Mouse (Mus musculus): ENCODE measurements around the gene 2810021J22Rik. TPM values are rescaled to one million over a fixed set of nuclear protein-coding genes. Genes with fewer than 3 reads are reported as not detected.

Gene 2810021J22Rik
- polyA plus RNA-seq (2021; fragmentation: Nextera tagmentation), result 2.5 and 5.9 TPM in 2 replicates
- long read RNA-seq, experiment 1, transcript 2810021J22Rik-201 (5 exons, 3,866 nt), result major isoform, 31 of 41 reads
- long read RNA-seq, experiment 1, partial matches to known transcripts, result 0 of 41 reads
- long read RNA-seq, experiment 1, other reads (novel, unspliced or antisense), result 10 of 41 reads
- long read RNA-seq, experiment 2, partial matches to known transcripts, result 0 of 8 reads
- long read RNA-seq, experiment 2, other reads (novel, unspliced or antisense), result 5 of 8 reads

DNA sequence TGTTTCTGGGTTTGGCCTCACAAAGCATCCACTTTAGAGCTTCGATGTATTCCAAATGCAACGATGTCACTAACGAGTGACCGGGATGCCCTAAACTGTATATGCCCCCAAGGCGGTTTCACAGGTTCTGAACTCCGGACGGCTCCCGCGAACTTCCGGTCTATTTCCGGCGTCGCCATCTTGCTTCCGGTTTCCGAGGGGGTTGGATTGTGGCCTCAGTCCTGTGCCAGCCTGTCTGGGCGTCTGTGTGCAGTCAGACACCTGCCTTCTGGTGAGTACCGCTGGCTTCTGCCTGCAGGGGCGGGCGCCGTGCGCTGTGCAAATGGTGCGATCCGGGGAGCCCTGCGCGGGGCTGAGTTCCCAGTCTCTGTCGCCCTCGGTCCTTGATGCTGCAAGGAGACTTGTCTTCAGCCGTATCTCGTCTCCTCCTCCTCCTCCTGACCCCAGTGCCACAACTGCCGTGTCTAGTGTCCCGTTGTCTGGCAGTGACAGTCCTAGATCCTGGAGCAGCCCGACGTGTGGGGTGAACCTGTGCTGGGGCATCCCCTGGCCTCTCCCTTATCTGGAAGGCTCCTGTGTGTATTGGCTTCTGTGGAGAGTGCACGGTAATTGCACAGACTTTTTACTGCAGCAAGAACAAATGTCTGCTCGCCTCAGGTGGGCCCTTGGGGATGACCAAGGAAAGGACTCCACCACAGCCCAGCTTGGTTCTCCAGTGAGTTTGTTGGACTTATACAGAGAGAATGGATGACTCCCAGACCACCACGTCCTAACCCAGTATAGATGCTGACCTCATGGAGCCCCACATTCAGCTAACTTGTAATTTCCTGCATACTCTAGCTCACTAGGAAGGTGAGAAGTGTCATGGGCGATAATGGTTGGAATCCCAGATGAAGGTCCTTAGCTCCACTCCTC lies at the start of gene 2810021J22Rik:
2810021J22Rik (plus strand) TSS at position 178 of the 915 bp plus-strand sequence.

DNA sequence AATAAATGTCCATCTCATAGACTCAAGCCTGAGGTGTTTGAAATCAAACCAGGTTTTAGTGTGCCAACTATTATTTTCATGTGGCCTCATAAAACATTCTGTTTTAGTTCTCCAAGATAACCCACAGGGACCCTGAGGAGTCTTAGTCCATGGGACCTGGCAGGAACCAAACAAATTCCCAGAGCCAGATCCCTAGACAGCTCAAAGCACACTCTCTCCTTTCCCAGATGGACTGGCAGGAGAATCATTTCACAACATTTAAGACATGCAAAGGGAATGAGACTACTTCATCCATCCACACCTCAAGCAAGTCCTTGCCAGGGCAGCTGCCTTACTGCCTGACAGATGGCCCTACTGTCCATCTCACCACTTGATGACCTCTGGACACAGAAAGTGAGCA lies 38.1 kb upstream of the 2810021J22Rik start, which contains the start of gene Olfr312:
Olfr312 (plus strand) TSS at position 301 of the 400 bp plus-strand sequence.

DNA sequence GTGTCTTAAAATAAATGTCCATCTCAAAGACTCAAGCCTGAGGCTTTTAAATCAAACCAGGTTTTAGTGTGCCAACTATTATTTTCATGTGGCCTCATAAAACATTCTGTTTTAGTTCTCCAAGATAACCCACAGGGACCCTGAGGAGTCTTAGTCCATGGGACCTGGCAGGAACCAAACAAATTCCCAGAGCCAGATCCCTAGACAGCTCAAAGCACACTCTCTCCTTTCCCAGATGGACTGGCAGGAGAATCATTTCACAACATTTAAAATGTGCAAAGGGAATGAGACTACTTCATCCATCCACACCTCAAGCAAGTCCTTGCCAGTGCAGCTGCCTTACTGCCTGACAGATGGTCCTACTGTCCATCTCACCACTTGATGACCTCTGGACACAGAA lies 28.1 kb upstream of the 2810021J22Rik start, which contains the start of gene Olfr311:
Olfr311 (plus strand) TSS at position 301 of the 400 bp plus-strand sequence.

DNA sequence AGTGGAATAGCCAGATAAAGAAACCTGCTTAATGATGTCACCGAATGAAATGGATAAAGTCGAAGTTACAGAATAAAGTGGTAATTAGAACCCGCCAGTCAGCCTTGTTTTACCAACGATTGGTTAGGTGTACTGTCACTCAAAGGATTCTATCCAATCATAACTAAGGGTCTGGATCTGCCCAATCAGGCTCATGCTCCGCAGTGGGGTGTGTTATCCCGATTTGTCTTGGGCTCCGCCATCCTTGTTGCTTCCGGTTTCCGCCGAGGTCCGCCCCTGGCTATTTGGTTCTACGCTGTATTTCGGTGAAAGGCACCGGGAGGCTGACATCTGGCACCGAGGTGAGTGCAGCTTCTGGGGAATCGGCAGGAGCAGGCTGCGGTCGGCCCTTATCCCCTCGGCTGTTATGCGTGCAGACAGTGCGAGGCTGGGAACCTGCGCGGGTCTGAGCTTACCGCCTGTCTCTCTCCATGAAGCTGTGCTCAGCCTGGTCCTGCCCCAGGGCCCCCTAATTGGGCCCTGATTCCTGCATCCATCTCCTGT lies 20.0 kb upstream of the 2810021J22Rik start, which contains the start of gene Gm12258:
Gm12258 (plus strand) TSS at position 240 of the 543 bp plus-strand sequence.

DNA sequence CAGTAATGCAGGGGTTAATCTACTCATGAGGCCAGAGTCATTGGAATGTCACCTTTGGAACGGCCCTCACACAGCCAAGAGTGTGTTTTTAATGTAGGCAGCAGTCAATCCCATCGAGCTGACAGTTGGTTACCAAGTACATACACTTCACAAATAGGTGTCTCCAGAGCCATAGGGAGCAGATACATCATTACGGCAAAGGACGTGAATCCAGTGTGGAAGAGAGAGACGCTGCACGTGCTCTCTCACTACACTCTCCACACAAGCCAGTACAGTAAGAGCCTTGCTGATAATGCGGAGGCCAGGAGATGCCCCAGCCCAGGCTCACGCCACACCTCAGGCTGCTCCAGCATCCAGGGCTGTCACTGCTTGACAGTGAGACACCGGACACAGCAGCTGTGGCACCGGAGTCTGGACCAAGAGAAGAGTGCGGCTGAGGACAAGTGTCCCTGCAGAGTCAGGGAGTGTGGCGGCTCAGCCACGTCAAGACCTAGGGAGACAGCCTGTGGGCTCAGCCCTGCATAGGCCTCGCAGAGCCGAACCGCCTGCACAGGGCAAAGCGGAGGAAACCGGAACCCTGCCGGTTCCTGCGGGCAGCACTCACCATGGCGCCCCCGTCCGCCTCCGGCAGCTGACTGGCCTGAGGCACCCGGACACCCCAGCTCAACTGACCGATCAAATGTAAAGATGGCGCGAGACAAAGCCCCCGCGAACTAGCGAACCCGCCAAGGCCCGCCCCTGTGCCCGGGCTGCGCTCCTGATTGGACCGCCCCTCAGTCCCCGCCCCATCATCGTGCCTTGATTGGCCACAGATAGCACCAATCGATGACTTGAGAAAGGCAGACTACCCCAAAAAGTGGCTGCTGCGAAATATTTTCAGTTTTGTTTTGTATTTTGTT lies 36.7 kb downstream of the 2810021J22Rik start, which contains the start of gene Zfp39:
Zfp39 (minus strand) TSS at position 715 of the 899 bp plus-strand sequence.

DNA sequence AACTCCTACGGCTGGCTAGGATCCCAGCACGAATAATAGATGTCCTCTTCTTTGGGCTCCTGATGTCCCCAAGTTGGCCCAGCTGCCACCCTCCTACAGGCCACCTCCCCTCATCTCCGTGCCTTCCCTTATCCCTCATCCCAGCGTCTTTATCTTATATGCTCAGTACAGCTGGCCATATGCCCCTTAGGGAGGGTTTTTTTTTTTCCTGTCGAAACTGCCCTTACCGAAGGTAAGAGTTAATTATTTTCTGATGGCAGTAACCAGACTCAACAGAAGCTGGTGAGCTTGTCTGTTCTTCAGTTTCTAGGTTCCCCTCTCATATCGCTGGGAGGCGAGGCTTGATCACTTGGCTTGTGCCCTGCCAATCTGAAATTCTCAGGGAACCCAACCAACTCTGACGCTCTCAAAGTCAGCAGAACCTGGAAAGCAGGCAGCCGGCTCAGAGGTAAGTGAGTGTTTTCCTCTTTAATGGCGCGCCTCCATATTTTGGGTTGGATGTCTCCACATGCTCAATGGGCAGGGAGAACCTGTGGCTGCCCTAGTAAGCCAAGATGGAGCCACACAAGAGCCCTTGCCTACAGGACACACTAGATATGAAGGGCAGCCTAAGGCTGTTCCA lies 50.8 kb downstream of the 2810021J22Rik start, which contains the start of gene Btnl10:
Btnl10 (plus strand) TSS at position 164 of the 622 bp plus-strand sequence.

Other genes with a start within 250 kb of the 2810021J22Rik start
- gene Olfr323, start 236.7 kb upstream of the 2810021J22Rik start, polyA plus RNA-seq (2021; fragmentation: Nextera tagmentation), result not detected in 2 replicates
- gene Trim58, start 226.8 kb upstream of the 2810021J22Rik start, polyA plus RNA-seq (2021; fragmentation: Nextera tagmentation), result not detected in 2 replicates
- gene Olfr322, start 208.4 kb upstream of the 2810021J22Rik start, polyA plus RNA-seq (2021; fragmentation: Nextera tagmentation), result not detected in 2 replicates
- not detected in 2 replicates for gene Olfr320, start 186.1 kb upstream of the 2810021J22Rik start, polyA plus RNA-seq (2021; fragmentation: Nextera tagmentation)
- gene Olfr319, start 168.1 kb upstream of the 2810021J22Rik start, polyA plus RNA-seq (2021; fragmentation: Nextera tagmentation), result not detected in 2 replicates
- gene Olfr318, start 143.2 kb upstream of the 2810021J22Rik start, polyA plus RNA-seq (2021; fragmentation: Nextera tagmentation), result not detected in 2 replicates
- gene Olfr317, start 128.0 kb upstream of the 2810021J22Rik start, polyA plus RNA-seq (2021; fragmentation: Nextera tagmentation), result not detected in 2 replicates
- 1.1 and 2.0 TPM in 2 replicates for gene Olfr316, start 114.5 kb upstream of the 2810021J22Rik start, polyA plus RNA-seq (2021; fragmentation: Nextera tagmentation)
- not detected in 2 replicates for gene Olfr315, start 94.0 kb upstream of the 2810021J22Rik start, polyA plus RNA-seq (2021; fragmentation: Nextera tagmentation)
- gene Olfr314, start 84.3 kb upstream of the 2810021J22Rik start, polyA plus RNA-seq (2021; fragmentation: Nextera tagmentation), result not detected in 2 replicates
- gene Fam183b, start 65.3 kb upstream of the 2810021J22Rik start, polyA plus RNA-seq (2021; fragmentation: Nextera tagmentation), result 9.7 and 11.3 TPM in 2 replicates
- gene Olfr313, start 52.2 kb upstream of the 2810021J22Rik start, polyA plus RNA-seq (2021; fragmentation: Nextera tagmentation), result not detected in 2 replicates
- gene Olfr312, start 38.0 kb upstream of the 2810021J22Rik start, polyA plus RNA-seq (2021; fragmentation: Nextera tagmentation), result not detected in 2 replicates
- gene Olfr311, start 28.0 kb upstream of the 2810021J22Rik start, polyA plus RNA-seq (2021; fragmentation: Nextera tagmentation), result 0.11 TPM in 1 of 2 replicates, not detected in the other
- gene Gm12258, start 20.1 kb upstream of the 2810021J22Rik start, polyA plus RNA-seq (2021; fragmentation: Nextera tagmentation), result 4.2 and 5.8 TPM in 2 replicates
- 5.0 and 6.9 TPM in 2 replicates for gene Zfp39, start 37.0 kb downstream of the 2810021J22Rik start, polyA plus RNA-seq (2021; fragmentation: Nextera tagmentation)
- gene Btnl10, start 50.7 kb downstream of the 2810021J22Rik start, polyA plus RNA-seq (2021; fragmentation: Nextera tagmentation), result not detected in 2 replicates
- 147 and 519 TPM in 2 replicates for gene Rnf187, start 71.7 kb downstream of the 2810021J22Rik start, polyA plus RNA-seq (2021; fragmentation: Nextera tagmentation)
- 12.3 and 50.9 TPM in 2 replicates for gene Hist3h2ba, start 81.7 kb downstream of the 2810021J22Rik start, polyA plus RNA-seq (2021; fragmentation: Nextera tagmentation)
- 50.8 and 74.9 TPM in 2 replicates for gene Hist3h2a, start 87.5 kb downstream of the 2810021J22Rik start, polyA plus RNA-seq (2021; fragmentation: Nextera tagmentation)
- 4.2 and 4.5 TPM in 2 replicates for gene Trim17, start 87.5 kb downstream of the 2810021J22Rik start, polyA plus RNA-seq (2021; fragmentation: Nextera tagmentation)
- gene Trim11, start 110.9 kb downstream of the 2810021J22Rik start, polyA plus RNA-seq (2021; fragmentation: Nextera tagmentation), result 12.1 and 13.3 TPM in 2 replicates